Mouse (Mus musculus): ENCODE data around the gene Cd7.

GRCm38 (mm10) chr11:120993586-120993985, 45.6 kb downstream of the Cd7 start:
- TF ChIP-seq GATA1 (IDR thresholded peaks at IDR 0.05; ENCODE audit: low read length) (no peak), TAL1 (IDR thresholded peaks at IDR 0.05; ENCODE audit: low read length) (no peak)

All from erythroblast, embryonic 14.5 days (primary cell).